Mouse (Mus musculus) MEL (cell line): ENCODE measurements around the gene Tex2.

Source experiments
- CTCF ChIP-seq, 3 experiments: IDR thresholded peaks in 2 of 3; conservative IDR thresholded peaks in 1 of 3; 2 replicates each; pipeline ENCODE4 v1.5.1; 2011 to 2012; ENCODE audit warnings: low read length in 3 of 3, low read depth in 2 of 3, mild to moderate bottlenecking in 2 of 3, improper control_type of control experiment in 1 of 3, inconsistent platforms in 1 of 3, mixed read lengths in 1 of 3, moderate library complexity in 1 of 3; ENCODE audit not compliant: control insufficient read depth in 1 of 3, insufficient read depth in 1 of 3, poor library complexity in 1 of 3, severe bottlenecking in 1 of 3
- POLR2AphosphoS2 ChIP-seq: IDR thresholded peaks from 2 replicates; pipeline ENCODE4 v1.6.1; 2011; ENCODE audit warnings: low read length, improper control_type of control experiment
- SMC3 ChIP-seq: IDR thresholded peaks from 2 replicates; pipeline ENCODE4 v1.6.1; 2011; ENCODE audit warnings: low read depth, low read length, improper control_type of control experiment
- UBTF ChIP-seq: IDR thresholded peaks from 2 replicates; pipeline ENCODE4 v1.6.1; 2012; ENCODE audit warnings: low read depth, mild to moderate bottlenecking, inconsistent platforms, low read length, improper control_type of control experiment, moderate library complexity, borderline replicate concordance; ENCODE audit not compliant: insufficient read depth

DNA sequence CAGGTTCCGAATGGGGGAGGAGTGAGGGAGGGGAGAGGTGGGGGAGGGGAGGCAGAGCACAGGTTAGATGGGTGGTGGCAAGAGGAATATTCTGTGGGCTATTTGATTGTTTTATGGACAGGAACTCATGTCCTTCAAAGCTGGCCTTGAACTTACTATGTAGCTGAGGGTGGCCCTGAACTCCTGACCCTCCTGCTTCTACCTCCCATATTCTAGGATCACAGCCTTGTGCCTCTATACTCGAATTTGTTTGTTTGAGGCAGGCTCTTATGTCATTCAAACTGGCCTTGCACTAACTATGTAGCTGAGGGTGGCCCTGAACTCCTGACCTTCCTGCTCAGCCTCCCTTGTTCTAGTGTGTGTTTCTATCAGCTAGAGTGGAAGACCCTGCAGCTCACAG, 22.7 kb upstream of the Tex2 start:
- TF ChIP-seq CTCF (IDR thresholded peaks at IDR 0.05 in 2 of 3, conservative IDR thresholded peaks at IDR 0.05 in 1 of 3; ENCODE audit: control insufficient read depth in 1 of 3, insufficient read depth in 1 of 3, low read depth in 2 of 3, low read length in 3 of 3, poor library complexity in 1 of 3, severe bottlenecking in 1 of 3) (no peak), POLR2AphosphoS2 (no peak), SMC3 (no peak), UBTF (no peak)
